Mouse (Mus musculus) spleen, adult 12 weeks (tissue): ENCODE results near the gene Bola2.
"Not testable (repeated sequence)": the region's sequence is repeated elsewhere in the genome, so short reads cannot be mapped to it uniquely, and the experiment has no call there.

Source experiments
- DNase-seq: peaks from one replicate; pipeline ENCODE4 v3.0.0; 2022; ENCODE audit warnings: low spot score

The Bola2 gene

DNA sequence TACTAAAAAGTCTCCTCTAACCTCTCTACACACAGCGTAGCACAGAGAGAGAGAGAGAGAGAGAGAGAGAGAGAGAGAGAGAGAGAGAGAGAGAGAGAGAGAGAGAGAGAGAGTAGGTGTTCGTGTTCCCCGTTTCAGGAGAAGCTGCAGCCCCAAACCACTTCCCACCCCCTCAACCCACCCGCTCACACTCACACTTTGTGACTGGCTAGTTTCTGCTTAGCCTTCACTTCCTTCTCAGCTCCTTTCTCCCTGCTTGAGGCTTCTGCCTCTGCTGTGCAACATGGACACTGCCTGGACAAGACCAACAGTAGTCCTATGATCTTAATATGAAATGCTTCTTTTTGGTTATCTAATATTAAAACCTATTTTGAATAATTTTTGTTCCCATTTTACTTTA is 15.1 kb downstream of the Bola2 start:
- DNase-seq = no peak

DNA sequence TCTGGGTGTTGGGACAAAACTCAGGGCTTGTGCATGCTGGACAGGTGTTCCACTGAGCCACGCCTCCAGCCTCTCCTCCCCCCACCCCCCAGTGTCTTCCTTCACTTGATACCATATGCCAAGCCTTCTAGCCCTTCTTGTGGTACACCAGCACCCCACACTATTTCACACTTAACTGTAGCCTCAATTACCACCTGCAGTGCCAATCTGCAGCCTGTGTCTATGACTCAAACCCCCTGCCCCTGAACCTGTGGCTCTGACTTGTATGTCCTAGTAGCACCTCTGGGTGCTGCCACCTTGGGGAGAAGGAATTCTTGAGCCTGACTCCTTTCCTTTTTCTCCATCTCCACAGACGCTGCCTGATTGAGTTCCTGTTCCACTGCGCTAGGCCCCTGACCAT is 16.7 kb downstream of the Bola2 start:
- DNase-seq = no peak

- DNase-seq = no peak
These were observed 20.5 kb downstream of the Bola2 start for GRCm38 (mm10) chr7:126715679-126716078.

DNA sequence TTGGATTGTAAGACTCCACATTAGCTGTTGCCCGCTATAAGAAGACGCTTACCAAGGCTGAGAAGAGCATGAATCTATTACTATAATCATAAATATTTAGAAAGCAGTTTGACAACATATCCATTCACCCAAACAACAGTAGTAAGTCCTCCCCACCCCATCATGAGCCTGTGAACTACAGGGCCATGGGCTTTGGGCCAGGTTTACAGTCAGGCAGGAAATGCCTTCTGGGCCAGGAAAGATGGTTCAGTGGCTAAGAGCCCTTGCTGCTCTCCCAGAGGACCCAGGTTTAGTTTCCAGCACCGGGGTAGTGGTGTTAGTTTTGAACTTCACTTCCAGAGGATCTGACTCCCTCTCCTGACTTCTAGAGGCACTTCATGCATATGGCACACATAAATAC is 22.4 kb downstream of the Bola2 start:
- no peak for DNase-seq

- no peak for DNase-seq
These were observed 23.7 kb downstream of the Bola2 start for GRCm38 (mm10) chr7:126718787-126719337.

GRCm38 (mm10) chr7:126721635-126722034 is 26.4 kb downstream of the Bola2 start:
- no peak for DNase-seq

GRCm38 (mm10) chr7:126725077-126725476 is 29.9 kb downstream of the Bola2 start:
- DNase-seq = no peak

DNA sequence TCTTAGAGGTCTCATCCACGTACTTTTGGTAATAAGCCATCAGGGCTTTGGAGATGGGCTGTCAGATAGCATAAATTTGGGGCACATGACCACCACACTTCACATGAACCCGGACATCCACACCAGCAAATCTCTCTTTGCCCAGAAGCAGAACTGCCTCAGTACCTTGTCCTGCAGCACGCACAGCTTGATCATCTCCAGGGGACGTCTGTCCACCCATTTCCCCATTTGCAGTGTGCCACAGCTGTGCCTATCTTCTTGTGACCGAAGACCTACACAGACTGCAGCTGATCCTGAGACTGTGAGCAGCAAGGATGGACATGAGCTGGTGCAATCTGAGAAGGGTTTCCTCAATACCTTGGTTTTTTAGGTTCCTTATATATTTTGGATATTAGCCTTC is 30.5 kb downstream of the Bola2 start:
- DNase-seq = no peak

- not testable (repeated sequence) for DNase-seq
These were observed 35.1 kb downstream of the Bola2 start for GRCm38 (mm10) chr7:126730256-126730789.

DNA sequence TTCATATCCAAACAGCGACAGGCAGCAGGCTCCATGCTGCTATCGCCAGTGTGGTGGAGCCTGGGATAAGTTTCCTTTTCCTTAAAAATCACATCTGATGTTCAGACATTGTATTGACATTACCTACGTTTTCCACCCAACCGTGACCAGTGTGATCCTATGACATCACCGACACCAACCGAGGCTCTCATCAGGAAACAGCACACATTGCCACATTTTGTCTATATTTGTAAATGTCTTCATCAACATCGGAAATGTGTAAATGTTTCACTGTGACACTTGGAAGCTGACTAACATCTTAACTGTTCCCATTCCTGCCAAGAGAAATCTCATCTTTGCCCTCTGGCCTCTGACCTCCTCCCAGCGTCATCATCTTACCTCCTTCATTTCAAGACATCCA is 40.9 kb downstream of the Bola2 start:
- no peak for DNase-seq

GRCm38 (mm10) chr7:126739551-126739950 is 44.4 kb downstream of the Bola2 start:
- DNase-seq = no peak

DNA sequence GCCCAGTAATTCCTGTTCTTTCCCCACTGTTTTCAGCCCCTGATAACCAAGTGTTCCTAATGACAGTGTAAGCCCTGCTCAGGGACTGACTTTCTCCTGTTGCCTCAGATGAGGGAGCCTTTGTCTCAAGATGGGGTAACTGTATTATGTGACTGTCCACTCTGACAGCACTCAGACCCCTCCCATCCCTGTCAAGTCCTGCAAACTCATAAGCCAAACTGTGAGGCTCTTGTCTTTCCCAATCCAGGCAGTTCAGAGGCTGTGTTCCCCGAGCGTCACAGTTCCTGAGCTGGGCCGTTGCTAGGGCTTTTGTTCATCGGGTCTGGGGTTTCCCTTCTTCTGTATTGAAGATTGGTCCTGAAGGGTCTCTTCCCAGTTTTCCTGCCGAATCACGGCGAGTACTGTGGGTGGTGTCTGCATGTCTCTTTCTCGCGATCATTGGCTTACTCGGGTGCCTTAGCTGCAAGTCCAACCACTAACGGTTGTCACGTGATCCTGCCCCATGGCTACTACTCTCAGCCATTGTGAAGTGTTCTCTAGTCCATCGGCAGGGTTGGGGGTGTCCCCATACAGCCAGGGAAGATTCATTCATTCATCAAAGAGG is 45.0 kb downstream of the Bola2 start:
- no peak for DNase-seq

- no peak for DNase-seq
These were observed 45.8 kb downstream of the Bola2 start for GRCm38 (mm10) chr7:126740977-126741376.

- no peak for DNase-seq
These were observed 46.3 kb downstream of the Bola2 start for GRCm38 (mm10) chr7:126741452-126741851.

DNA sequence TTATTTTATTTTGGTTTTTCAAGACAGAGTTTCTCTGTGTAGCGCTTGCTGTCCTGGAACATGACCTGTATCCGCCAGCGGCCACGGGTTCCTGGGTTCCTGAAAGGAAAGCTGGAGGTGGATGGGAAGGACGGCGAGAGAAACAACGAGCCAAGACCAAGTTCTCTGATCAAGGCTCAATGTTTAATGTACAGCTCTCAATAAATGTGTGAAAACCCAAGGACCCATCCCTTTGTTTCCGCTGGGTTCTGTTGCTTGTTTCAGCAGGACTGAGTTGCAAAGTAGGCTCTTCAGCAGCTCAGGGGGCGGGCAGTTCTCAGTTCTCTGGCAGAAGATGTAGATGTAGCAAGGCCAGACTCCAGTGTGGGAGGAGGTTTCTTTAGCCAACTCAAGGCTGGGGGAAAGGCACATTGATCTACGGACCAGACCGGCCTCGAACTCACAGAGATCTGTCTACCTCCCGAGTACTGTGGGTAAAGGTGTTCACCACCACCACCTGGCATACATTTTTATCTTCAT is 46.8 kb downstream of the Bola2 start:
- no peak for DNase-seq

GRCm38 (mm10) chr7:126746066-126746465 is 50.9 kb downstream of the Bola2 start:
- DNase-seq = no peak

- DNase-seq = no peak
These were observed 51.6 kb downstream of the Bola2 start for GRCm38 (mm10) chr7:126746798-126747197.

GRCm38 (mm10) chr7:126748824-126749223 is 53.6 kb downstream of the Bola2 start:
- no peak for DNase-seq
